Mouse (Mus musculus): ENCODE measurements around the gene Cnot10. TPM values are rescaled to one million over a fixed set of nuclear protein-coding genes. Genes with fewer than 3 reads are reported as not detected.
"Not testable (repeated sequence)": the region's sequence is repeated elsewhere in the genome, so short reads cannot be mapped to it uniquely, and the experiment has no call there.

Cnot10 gene
- polyA plus RNA-seq, 1 experiment from 2014 or later: 63.4 TPM

DNA sequence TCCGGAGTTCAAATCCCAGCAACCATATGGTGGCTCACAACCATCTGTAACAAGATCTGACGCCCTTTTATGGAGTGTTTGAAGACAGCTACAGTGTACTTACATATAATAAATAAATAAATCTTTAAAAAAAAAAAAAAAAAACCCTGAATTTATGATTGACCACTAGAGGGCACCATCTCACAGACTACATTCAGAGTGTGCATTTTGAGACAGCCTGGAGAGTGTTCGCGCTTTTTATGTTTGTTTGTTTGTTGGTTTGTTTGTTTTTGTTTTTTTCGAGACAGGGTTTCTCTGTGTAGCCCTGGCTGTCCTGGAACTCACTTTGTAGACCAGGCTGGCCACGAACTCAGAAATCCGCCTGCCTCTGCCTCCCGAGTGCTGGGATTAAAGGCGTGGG, 8.5 kb upstream of the Cnot10 start:
- H3K4me1 ChIP-seq (replicated peaks); H3K9me3 ChIP-seq; ATAC-seq; H3K4me2 ChIP-seq (replicated peaks); H3K27ac ChIP-seq; H3K36me3 ChIP-seq; H3K9ac ChIP-seq (replicated peaks); H3K4me3 ChIP-seq (replicated peaks): not testable (repeated sequence)
- 44% methylated on average over 9 of the region's 9 CpGs for WGBS
- peaks cover 20% of the 10 kb centered on the region for H3K27me3 ChIP-seq

DNA sequence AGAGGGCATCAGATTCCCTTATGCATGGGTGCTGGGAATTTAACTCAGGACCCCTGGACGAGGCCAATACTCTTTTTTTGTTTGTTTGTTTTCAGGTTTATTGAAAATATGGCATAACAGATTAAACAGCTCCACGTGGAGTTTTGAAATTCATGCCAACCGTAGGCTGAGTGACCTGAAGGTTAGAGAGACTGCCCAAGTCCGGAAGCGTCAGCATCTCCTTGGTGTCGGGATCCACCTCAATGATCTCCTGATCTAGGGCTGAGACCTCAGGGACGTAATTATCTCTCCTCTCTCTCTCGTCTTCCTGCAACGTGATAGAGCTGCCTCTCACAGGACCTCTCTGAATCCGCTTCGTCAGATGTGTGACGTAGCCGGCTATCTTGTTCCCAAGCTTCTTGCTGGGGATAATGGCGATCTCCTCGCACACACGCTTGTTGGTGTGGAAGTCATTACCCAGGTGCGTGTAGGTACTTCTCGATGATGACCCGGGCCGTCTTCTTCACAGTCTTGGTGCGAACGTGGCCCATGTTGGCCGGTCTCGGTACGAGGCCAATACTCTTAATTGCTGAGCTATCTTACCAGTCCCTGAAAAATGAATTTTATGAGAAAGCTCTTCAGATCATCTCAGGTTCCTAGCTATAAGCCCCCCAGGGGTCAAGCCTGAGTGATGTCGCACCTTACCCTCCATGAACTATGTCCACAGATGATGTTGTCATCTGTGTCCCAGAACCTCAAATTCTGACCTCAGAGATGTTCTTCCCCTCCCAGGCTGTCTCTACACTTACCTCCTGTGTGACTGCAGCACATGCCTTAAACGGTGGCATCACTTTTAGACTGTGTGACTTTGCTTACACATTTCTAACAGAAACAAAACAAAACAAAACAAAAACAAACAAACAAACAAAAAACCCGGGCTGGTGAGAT, 7.8 kb upstream of the Cnot10 start:
- no peaks in the 10 kb centered on the region for H3K4me1 ChIP-seq (replicated peaks)
- H3K4me3 ChIP-seq (replicated peaks): no peak overlapping the region
- H3K36me3 ChIP-seq: no peaks in the 10 kb centered on the region
- H3K27ac ChIP-seq: no peak overlapping the region
- no peak overlapping the region for H3K4me2 ChIP-seq (replicated peaks)
- ATAC-seq: peak; percentile 56; the same call in 1 of the 2 replicates
- 81% methylated on average over 28 of the region's 28 CpGs for whole genome bisulfite sequencing
- H3K27me3 ChIP-seq: peaks cover 24% of the 10 kb centered on the region
- no peak overlapping the region for H3K9ac ChIP-seq (replicated peaks)
- H3K9me3 ChIP-seq: no peaks in the 10 kb centered on the region

DNA sequence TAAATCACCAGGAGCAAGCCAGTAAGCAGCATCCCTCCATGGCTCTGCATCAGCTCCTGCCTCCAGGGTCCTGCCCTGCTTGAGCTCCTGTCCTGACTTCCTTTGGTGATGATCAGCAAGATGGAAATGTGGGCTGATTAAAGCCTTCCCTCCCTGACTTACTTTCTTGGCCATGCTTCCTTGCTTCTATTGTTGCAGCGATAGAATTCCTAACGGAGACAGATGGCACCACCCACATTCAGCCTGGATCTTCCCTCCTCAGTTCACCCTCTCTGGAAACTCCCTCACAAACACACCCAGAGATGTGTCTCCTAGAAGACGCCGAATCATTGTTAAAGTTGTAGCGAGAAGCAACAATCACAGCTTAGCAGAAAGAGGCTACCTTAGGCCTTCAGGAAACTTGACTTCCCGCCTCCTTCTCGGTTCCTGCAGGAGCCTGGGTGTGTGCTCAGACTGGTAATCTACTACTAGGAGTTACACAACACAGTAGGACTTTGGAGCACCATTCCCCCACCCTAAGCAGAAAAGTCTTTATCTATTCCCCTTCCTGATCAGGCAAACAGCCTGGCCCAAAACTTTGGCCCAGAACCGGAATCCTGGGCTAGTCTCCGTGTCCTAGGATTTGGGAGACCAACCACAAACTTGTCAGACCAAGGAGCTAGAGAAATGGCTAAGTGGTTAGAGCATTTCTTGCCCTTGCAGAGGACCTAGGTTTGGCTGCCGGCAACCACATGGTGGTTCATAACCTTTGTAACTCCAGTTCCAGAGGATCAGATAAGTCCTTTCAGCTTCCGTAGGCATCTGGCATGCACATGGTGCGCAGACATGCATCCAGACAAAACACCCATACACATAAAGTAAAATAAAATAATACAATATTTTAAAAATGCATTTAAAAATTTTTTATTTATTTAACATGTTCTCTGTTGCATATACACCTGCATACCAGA, 6.8 kb upstream of the Cnot10 start:
- H3K27me3 ChIP-seq: peaks cover 29% of the 10 kb centered on the region
- H3K4me2 ChIP-seq (replicated peaks): no peak overlapping the region
- no peak overlapping the region for H3K4me3 ChIP-seq (replicated peaks)
- no peak overlapping the region for H3K27ac ChIP-seq
- 87% methylated on average over 12 of the region's 12 CpGs for WGBS
- no peak for ATAC-seq
- no peaks in the 10 kb centered on the region for H3K4me1 ChIP-seq (replicated peaks)
- H3K9ac ChIP-seq (replicated peaks): no peak overlapping the region
- no peaks in the 10 kb centered on the region for H3K9me3 ChIP-seq
- H3K36me3 ChIP-seq: no peaks in the 10 kb centered on the region

DNA sequence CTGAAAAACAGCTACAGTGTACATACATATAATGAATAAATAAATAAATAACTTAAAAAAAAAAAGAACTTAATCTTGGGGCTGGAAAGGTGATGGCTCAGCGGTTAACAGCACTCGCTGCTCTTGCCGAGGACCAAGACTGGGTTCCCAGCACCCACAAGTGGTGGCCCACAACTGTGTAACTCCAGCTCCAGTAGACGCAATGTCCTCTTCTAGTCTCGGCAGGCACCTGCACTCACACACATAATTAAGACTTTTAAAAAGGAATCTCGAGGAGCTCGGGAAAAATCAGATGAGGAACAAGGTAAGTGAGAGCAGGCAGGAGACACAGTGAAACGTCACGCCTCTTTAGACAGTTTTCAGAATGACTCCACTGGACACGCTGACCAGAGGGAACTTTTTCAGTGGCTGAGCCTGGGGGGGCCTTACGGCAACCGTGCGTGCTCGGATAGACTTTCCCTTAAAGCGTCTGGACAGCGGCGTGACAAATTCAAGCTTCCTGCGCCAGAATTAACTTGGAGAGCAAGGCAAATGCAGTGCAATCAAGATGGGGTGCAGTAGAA, 717 bp downstream of the Cnot10 start:
- peaks cover 32% of the 10 kb centered on the region for H3K4me1 ChIP-seq (replicated peaks)
- peak; percentile 7; the same call in 1 of the 2 replicates for ATAC-seq
- no peaks in the 10 kb centered on the region for H3K9me3 ChIP-seq
- 14% methylated on average over 18 of the region's 18 CpGs for WGBS
- peaks cover 23% of the 10 kb centered on the region for H3K27me3 ChIP-seq
- H3K27ac ChIP-seq: peak overlapping the region; percentile 80
- peak overlapping the region; percentile 79 for H3K4me3 ChIP-seq (replicated peaks)
- H3K4me2 ChIP-seq (replicated peaks): peak overlapping the region; percentile 79
- H3K9ac ChIP-seq (replicated peaks): peak overlapping the region; percentile 74
- no peaks in the 10 kb centered on the region for H3K36me3 ChIP-seq

DNA sequence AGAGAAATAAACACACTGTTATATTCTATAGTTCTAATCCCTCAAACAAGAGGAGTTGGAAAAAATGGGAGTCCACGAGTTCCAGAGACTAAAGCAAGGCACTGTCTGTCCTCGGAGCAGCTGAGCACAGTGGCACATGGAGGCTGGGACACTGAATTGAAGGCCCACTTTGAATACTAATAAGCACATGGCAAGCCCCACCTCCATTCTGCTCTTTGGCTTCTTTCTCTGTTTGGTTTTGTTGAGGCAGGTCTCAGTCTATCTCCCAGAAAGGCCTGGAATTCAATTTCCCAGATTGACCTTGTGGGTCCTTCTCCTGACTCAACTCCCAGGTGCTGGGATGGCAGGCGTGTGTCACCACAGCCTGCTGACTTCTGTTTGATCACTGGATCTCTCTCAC, 3.2 kb downstream of the Cnot10 start:
- no peak overlapping the region for H3K4me2 ChIP-seq (replicated peaks)
- peaks cover 32% of the 10 kb centered on the region for H3K4me1 ChIP-seq (replicated peaks)
- ATAC-seq: no peak
- H3K4me3 ChIP-seq (replicated peaks): no peak overlapping the region
- H3K27me3 ChIP-seq: peaks cover 6% of the 10 kb centered on the region; the same call in 1 of the 2 replicates
- no peaks in the 10 kb centered on the region for H3K9me3 ChIP-seq
- 0 out of 2 replicates have a peak, but pooled peaks cover 7% of the 10 kb centered on the region for H3K36me3 ChIP-seq
- WGBS: 86% methylated on average over 3 of the region's 3 CpGs
- no peak overlapping the region for H3K27ac ChIP-seq
- no peak overlapping the region; the same call in 1 of the 2 replicates for H3K9ac ChIP-seq (replicated peaks)

DNA sequence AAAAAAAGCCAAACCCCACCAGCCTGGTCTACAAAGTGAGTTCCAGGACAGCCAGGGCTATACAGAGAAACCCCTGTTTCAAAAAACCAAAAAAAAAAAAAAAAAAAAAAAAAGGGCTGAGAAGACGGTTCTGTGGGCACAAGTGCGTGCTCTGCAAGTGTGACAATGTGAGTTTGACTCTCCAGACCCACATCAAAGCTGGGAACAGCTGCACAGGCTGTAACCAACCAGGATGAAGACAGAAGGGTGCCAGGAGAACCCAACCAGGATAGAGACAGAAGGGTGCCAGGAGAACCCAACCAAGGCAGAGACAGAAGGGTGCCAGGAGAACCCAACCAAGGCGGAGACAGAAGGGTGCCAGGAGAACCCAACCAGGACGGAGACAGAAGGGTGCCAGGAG, 3.8 kb downstream of the Cnot10 start:
- H3K9ac ChIP-seq (replicated peaks): no peak overlapping the region
- peaks cover 10% of the 10 kb centered on the region for H3K36me3 ChIP-seq
- H3K9me3 ChIP-seq: no peaks in the 10 kb centered on the region
- H3K4me2 ChIP-seq (replicated peaks): no peak overlapping the region
- no peak overlapping the region for H3K4me3 ChIP-seq (replicated peaks)
- WGBS: 94% methylated on average over 4 of the region's 4 CpGs
- H3K27ac ChIP-seq: no peak overlapping the region
- ATAC-seq: no peak
- H3K27me3 ChIP-seq: peaks cover 3% of the 10 kb centered on the region; the same call in 1 of the 2 replicates
- peaks cover 32% of the 10 kb centered on the region for H3K4me1 ChIP-seq (replicated peaks)

DNA sequence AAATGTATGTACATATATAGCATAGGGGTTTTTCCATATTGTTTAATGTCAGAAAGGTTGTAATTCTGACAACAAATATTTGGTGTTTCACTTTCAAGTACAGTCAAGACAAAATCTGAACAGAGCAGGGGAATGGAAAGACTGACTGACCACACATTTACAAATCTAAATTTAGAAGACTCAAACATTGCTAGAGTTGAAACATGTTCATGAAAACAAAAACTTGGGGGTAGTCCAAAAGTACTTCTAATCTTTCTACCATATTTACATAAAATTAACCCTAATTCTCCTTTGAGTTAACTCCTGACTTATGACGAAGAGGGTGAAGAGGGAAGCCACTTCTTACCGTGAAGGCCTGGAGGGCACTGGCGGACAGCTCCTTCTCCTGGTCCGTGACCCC, 7.7 kb downstream of the Cnot10 start:
- WGBS: 83% methylated on average over 4 of the region's 4 CpGs
- H3K9ac ChIP-seq (replicated peaks): no peak overlapping the region
- no peak overlapping the region for H3K4me3 ChIP-seq (replicated peaks)
- H3K36me3 ChIP-seq: peaks cover 42% of the 10 kb centered on the region
- no peaks in the 10 kb centered on the region for H3K27me3 ChIP-seq
- no peak for ATAC-seq
- H3K4me2 ChIP-seq (replicated peaks): no peak overlapping the region
- no peaks in the 10 kb centered on the region for H3K9me3 ChIP-seq
- no peak overlapping the region for H3K27ac ChIP-seq
- H3K4me1 ChIP-seq (replicated peaks): peaks cover 10% of the 10 kb centered on the region

DNA sequence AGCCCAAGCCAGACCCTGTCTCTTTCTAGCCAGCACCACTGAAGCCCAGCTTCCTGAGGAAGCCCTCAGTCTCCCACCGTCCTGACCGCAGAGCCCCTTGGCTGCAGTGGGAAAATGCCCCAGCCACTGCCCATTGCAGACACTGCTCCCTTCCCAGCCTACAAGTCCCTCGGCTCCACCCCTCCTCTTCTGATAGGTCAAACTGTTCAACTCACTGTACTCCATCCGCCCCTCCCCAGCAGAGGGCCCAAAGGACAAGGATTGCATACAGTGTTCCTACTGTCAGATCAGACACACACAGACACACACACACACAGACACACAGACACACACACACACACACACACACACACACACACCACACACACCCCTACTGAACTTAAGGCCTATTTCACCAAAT, 13.3 kb downstream of the Cnot10 start:
- Histone ChIP-seq H3K36me3 (peaks cover 87% of the 10 kb centered on the region), H3K9ac (replicated peaks) (no peak overlapping the region), H3K9me3 (no peaks in the 10 kb centered on the region), H3K27me3 (no peaks in the 10 kb centered on the region), H3K4me3 (replicated peaks) (no peak overlapping the region), H3K27ac (no peak overlapping the region), H3K4me2 (replicated peaks) (no peak overlapping the region), H3K4me1 (replicated peaks) (no peaks in the 10 kb centered on the region)
- WGBS: 86% methylated on average over 4 of the region's 4 CpGs
- no peak for ATAC-seq

DNA sequence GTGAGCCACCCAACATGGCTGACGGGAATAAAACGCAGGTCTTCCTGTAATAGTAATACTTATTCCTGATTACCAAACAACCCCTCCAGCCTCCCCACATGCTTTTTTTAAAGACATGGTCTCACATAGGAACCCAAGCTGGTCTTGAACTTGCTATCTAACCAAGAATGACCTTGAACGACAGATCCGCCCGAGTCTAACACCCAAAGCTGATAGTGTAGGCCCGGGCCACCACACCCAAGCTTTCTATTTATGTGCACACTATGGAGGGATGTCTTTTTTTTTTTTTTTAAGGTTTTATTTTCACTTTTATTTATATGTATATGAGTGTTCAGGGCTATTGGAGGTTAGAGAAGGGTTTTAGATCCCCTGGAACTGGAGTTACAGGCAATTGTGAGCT, 15.8 kb downstream of the Cnot10 start:
- Histone ChIP-seq H3K4me1 (replicated peaks) (no peaks in the 10 kb centered on the region), H3K9me3 (no peaks in the 10 kb centered on the region)
- WGBS: 97% methylated on average over 6 of the region's 6 CpGs

DNA sequence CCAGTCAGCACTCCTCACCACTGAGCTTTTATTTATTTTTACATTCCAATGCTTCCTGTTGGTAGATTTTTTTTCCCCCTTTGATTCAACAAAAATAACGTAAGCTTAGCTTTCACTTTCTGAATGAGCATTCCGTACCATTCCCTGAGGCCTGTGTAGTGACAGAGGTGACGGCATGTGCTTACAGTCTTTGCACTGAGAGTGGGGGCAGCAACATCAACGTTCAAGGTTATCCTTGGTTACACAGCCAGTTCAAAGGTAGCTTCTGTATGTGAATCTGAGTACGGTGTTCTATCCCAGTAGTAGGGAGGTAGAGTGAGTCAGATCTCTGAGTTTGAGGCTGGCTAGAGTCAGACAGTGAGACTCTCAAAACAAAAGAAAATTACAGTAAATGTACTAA, 18.8 kb downstream of the Cnot10 start:
- ATAC-seq: no peak
- Histone ChIP-seq H3K4me3 (replicated peaks) (no peak overlapping the region), H3K9me3 (no peaks in the 10 kb centered on the region), H3K4me2 (replicated peaks) (no peak overlapping the region), H3K27ac (no peak overlapping the region), H3K27me3 (no peaks in the 10 kb centered on the region), H3K4me1 (replicated peaks) (no peaks in the 10 kb centered on the region), H3K36me3 (peaks cover 87% of the 10 kb centered on the region), H3K9ac (replicated peaks) (no peak overlapping the region)
- 96% methylated on average over 5 of the region's 5 CpGs for WGBS

More for the DNA sequence above, 15.8 kb downstream of the Cnot10 start:
- Histone ChIP-seq H3K36me3 (peaks cover 93% of the 10 kb centered on the region), H3K27ac (no peak overlapping the region), H3K27me3 (no peaks in the 10 kb centered on the region), H3K4me2 (replicated peaks) (no peak overlapping the region), H3K4me3 (replicated peaks) (no peak overlapping the region), H3K9ac (replicated peaks) (no peak overlapping the region)
- ATAC-seq: no peak

DNA sequence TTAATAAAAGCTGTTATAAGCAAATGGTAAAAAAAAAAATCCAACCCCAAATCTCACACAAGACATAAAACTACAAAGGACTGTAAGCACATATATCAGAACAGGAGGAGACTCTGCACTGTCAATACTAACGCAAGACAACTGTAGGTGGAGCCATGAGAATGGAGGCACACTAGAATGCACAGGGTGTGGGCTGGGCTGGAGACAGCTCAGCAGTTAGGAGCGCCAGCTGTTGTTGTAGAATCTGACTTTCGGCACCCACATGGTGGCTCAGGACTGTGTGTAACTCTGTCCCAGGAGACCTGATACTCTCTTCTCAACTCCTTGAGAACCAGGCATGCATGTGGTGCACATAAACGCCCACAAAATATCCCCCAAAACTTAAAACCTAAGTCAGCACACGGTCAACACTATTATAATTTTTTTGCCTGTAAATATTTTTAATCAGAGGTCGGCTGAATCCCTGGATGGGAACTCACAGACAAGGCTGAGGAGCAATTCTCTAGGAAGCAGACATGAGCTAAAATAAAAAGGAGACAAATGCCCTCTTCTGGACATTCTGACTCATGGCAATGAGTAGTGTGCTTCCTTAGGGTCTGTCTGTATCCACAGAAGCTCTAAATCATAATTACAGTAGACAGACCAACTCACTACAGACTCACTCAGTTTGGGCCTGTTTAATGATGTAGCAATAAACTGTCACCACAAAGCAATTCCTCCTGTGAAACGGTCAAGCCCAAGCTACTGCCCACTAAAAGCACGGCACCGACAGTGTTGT, 25.6 kb downstream of the Cnot10 start:
- Histone ChIP-seq H3K4me3 (replicated peaks) (no peak overlapping the region), H3K9ac (replicated peaks) (no peak overlapping the region), H3K4me2 (replicated peaks) (no peak overlapping the region), H3K4me1 (replicated peaks) (no peaks in the 10 kb centered on the region), H3K27me3 (no peaks in the 10 kb centered on the region), H3K27ac (no peak overlapping the region), H3K9me3 (no peaks in the 10 kb centered on the region), H3K36me3 (peaks cover 78% of the 10 kb centered on the region)
- no peak for ATAC-seq
- WGBS: 88% methylated on average over 9 of the region's 9 CpGs

All from midbrain, embryonic 13.5 days (tissue).